Mouse (Mus musculus) hindbrain, embryonic 10.5 days (tissue): ENCODE data around the gene Parp4. TPM values are rescaled to one million over a fixed set of nuclear protein-coding genes. Genes with fewer than 3 reads are reported as not detected.

Experiments used
- DNase-seq: peaks from one replicate; pipeline ENCODE4 v3.0.0-alpha.2; 2017; ENCODE audit warnings: low spot score
- H3K27ac ChIP-seq: fragments of 300-500 bp; sonication (generic); 2 replicates; pipeline ENCODE4 v1.5.1; 2016; ENCODE audit warnings: mild to moderate bottlenecking, moderate library complexity
- H3K27me3 ChIP-seq: fragments of 300-500 bp; sonication (generic); 2 replicates; pipeline ENCODE4 v1.6.1; 2016; ENCODE audit warnings: mild to moderate bottlenecking; ENCODE audit not compliant: poor library complexity, insufficient read depth, severe bottlenecking
- H3K36me3 ChIP-seq: fragments of 300-500 bp; sonication (generic); 2 replicates; pipeline ENCODE4 v1.6.1; 2016; ENCODE audit warnings: mild to moderate bottlenecking, moderate library complexity
- H3K4me1 ChIP-seq: fragments of 300-500 bp; sonication (generic); replicated peaks from 2 replicates; pipeline ENCODE4 v1.6.1; 2016; ENCODE audit warnings: mild to moderate bottlenecking
- H3K4me3 ChIP-seq: fragments of 300-500 bp; sonication (generic); 2 replicates; pipeline ENCODE4 v1.5.1; 2016; ENCODE audit warnings: mild to moderate bottlenecking, moderate library complexity
- H3K9me3 ChIP-seq: fragments of 300-500 bp; sonication (generic); 2 replicates; pipeline ENCODE4 v1.6.1; 2016; ENCODE audit warnings: mild to moderate bottlenecking, moderate library complexity
- WGBS: fragments of 180-500 bp; shearing (Covaris S2); methylation state at CpG from one replicate; pipeline ENCODE4 v1.1.7; 2016; 5-methylcytosine and 5-hydroxymethylcytosine counted together
- polyA plus RNA-seq: library from polyadenylated mRNA; unstranded; fragments of >200 nt; fragmentation: Nextera tagmentation; extraction: Ambion mirVana; gene quantifications from 2 replicates; pipeline ENCODE4 v1.2.1, GENCODE M21; 2016

The Parp4 gene
- polyA plus RNA-seq, 1 experiment from 2014 or later, result 1.7 TPM

- Histone ChIP-seq H3K36me3 (peaks cover 80% of the 10 kb centered on the region), H3K4me1 (no peaks in the 10 kb centered on the region), H3K9me3 (no peaks in the 10 kb centered on the region), H3K4me3 (no peak overlapping the region), H3K27ac (no peak overlapping the region), H3K27me3 (no peaks in the 10 kb centered on the region)
- 94% methylated on average over 5 of the region's 5 CpGs for WGBS
- DNase-seq, result no peak
Measured at GRCm38 (mm10) chr14:56697836-56698235, 122.4 kb downstream of the Parp4 start.

GRCm38 (mm10) chr14:56702644-56703043 is 127.2 kb downstream of the Parp4 start:
- no peak overlapping the region for H3K27ac ChIP-seq
- no peaks in the 10 kb centered on the region for H3K9me3 ChIP-seq
- H3K36me3 ChIP-seq, result peaks cover 41% of the 10 kb centered on the region
- 96% methylated on average over 4 of the region's 4 CpGs for WGBS
- H3K27me3 ChIP-seq, result no peaks in the 10 kb centered on the region
- H3K4me1 ChIP-seq, result no peaks in the 10 kb centered on the region
- no peak for DNase-seq
- H3K4me3 ChIP-seq, result no peak overlapping the region

- H3K4me1 ChIP-seq, result no peaks in the 10 kb centered on the region
- 86% methylated on average over 4 of the region's 4 CpGs for whole genome bisulfite sequencing
- H3K36me3 ChIP-seq, result peaks cover 25% of the 10 kb centered on the region
- H3K4me3 ChIP-seq, result no peak overlapping the region
- no peak overlapping the region for H3K27ac ChIP-seq
- H3K9me3 ChIP-seq, result no peaks in the 10 kb centered on the region
- no peaks in the 10 kb centered on the region for H3K27me3 ChIP-seq
- no peak for DNase-seq
Measured at GRCm38 (mm10) chr14:56705687-56706086, 130.3 kb downstream of the Parp4 start.

Other genes with a start within 250 kb of the Parp4 start
- not detected in 2 replicates for gene Atp12a, start 210.6 kb upstream of the Parp4 start, polyA plus RNA-seq
- gene Rnf17, start 173.0 kb upstream of the Parp4 start, polyA plus RNA-seq, result 1.3 and 2.5 TPM in 2 replicates
- 11.8 and 19.0 TPM in 2 replicates for gene Cenpj, start 194 bp upstream of the Parp4 start, polyA plus RNA-seq
- gene Mphosph8, start 92.6 kb downstream of the Parp4 start, polyA plus RNA-seq, result 26.6 and 34.0 TPM in 2 replicates
- 36.2 and 43.9 TPM in 2 replicates for gene Pspc1, start 202.7 kb downstream of the Parp4 start, polyA plus RNA-seq
- gene Zmym5, start 236.1 kb downstream of the Parp4 start, polyA plus RNA-seq, result 17.8 and 23.3 TPM in 2 replicates